Mouse (Mus musculus): ENCODE data around the gene Rassf2. TPM values are rescaled to one million over a fixed set of nuclear protein-coding genes. Genes with fewer than 3 reads are reported as not detected.

The Rassf2 gene
- polyA plus RNA-seq, 1 experiment from 2014 or later: 29.2 TPM

GRCm38 (mm10) chr2:131995742-131996141 is 34.3 kb downstream of the Rassf2 start:
- no peak overlapping the region for H3K4me2 ChIP-seq (replicated peaks)
- WGBS: 90% methylated on average over 12 of the region's 12 CpGs

GRCm38 (mm10) chr2:131994971-131995370 is 35.1 kb downstream of the Rassf2 start:
- H3K27ac ChIP-seq: no peak overlapping the region
- no peaks in the 10 kb centered on the region for H3K27me3 ChIP-seq
- ATAC-seq (ENCODE audit: low FRiP score): no peak
- no peak overlapping the region for H3K9ac ChIP-seq
- H3K4me3 ChIP-seq: no peak overlapping the region
- H3K4me1 ChIP-seq: peaks cover 8% of the 10 kb centered on the region
- no peaks in the 10 kb centered on the region for H3K9me3 ChIP-seq (replicated peaks)
- H3K4me2 ChIP-seq (replicated peaks): no peak overlapping the region
- WGBS: 96% methylated on average over 6 of the region's 6 CpGs
- H3K36me3 ChIP-seq: peaks cover 47% of the 10 kb centered on the region

More at GRCm38 (mm10) chr2:131995742-131996141, 34.3 kb downstream of the Rassf2 start:
- Histone ChIP-seq H3K4me3 (no peak overlapping the region), H3K27me3 (no peaks in the 10 kb centered on the region), H3K4me1 (peaks cover 8% of the 10 kb centered on the region), H3K9me3 (replicated peaks) (no peaks in the 10 kb centered on the region), H3K36me3 (peaks cover 53% of the 10 kb centered on the region), H3K9ac (peak overlapping the region; percentile 27; the same call in 1 of the 2 replicates), H3K27ac (no peak overlapping the region)
- no peak for ATAC-seq (ENCODE audit: low FRiP score)

- no peaks in the 10 kb centered on the region for H3K27me3 ChIP-seq
- 0 out of 2 replicates have a peak overlapping the region, but pooled peaks have one; percentile 5 for H3K4me2 ChIP-seq (replicated peaks)
- peaks cover 39% of the 10 kb centered on the region for H3K36me3 ChIP-seq
- H3K4me3 ChIP-seq: no peak overlapping the region
- no peak overlapping the region for H3K27ac ChIP-seq
- no peak for ATAC-seq (ENCODE audit: low FRiP score)
- H3K9me3 ChIP-seq (replicated peaks): no peaks in the 10 kb centered on the region
- no peak overlapping the region for H3K9ac ChIP-seq
- peaks cover 8% of the 10 kb centered on the region for H3K4me1 ChIP-seq
- WGBS: 42% methylated on average over 14 of the region's 14 CpGs
Observed at GRCm38 (mm10) chr2:131993563-131994088, 36.4 kb downstream of the Rassf2 start.

- 0 out of 2 replicates have a peak overlapping the region, but pooled peaks have one; percentile 5 for H3K4me2 ChIP-seq (replicated peaks)
- H3K27me3 ChIP-seq: no peaks in the 10 kb centered on the region
- WGBS: 75% methylated on average over 4 of the region's 4 CpGs
- peaks cover 37% of the 10 kb centered on the region for H3K36me3 ChIP-seq
- H3K27ac ChIP-seq: no peak overlapping the region
- peaks cover 8% of the 10 kb centered on the region for H3K4me1 ChIP-seq
- H3K9ac ChIP-seq: no peak overlapping the region
- no peak for ATAC-seq (ENCODE audit: low FRiP score)
- H3K4me3 ChIP-seq: no peak overlapping the region
- no peaks in the 10 kb centered on the region for H3K9me3 ChIP-seq (replicated peaks)
Observed at GRCm38 (mm10) chr2:131993151-131993550, 36.9 kb downstream of the Rassf2 start.

GRCm38 (mm10) chr2:131992487-131992886 is 37.6 kb downstream of the Rassf2 start:
- 90% methylated on average over 2 of the region's 2 CpGs for WGBS
- Histone ChIP-seq H3K27ac (no peak overlapping the region), H3K4me1 (peaks cover 8% of the 10 kb centered on the region), H3K27me3 (no peaks in the 10 kb centered on the region), H3K36me3 (peaks cover 30% of the 10 kb centered on the region), H3K9ac (no peak overlapping the region), H3K9me3 (replicated peaks) (no peaks in the 10 kb centered on the region), H3K4me3 (no peak overlapping the region), H3K4me2 (replicated peaks) (no peak overlapping the region)
- no peak for ATAC-seq (ENCODE audit: low FRiP score)

- WGBS: 78% methylated on average over 2 of the region's 2 CpGs
- H3K9me3 ChIP-seq (replicated peaks): no peaks in the 10 kb centered on the region
- no peak overlapping the region for H3K4me2 ChIP-seq (replicated peaks)
- 0 out of 2 replicates have a peak, but pooled peaks cover 3% of the 10 kb centered on the region for H3K36me3 ChIP-seq
- no peak overlapping the region for H3K9ac ChIP-seq
- H3K4me1 ChIP-seq: peaks cover 1% of the 10 kb centered on the region
- H3K27ac ChIP-seq: no peak overlapping the region
- no peak overlapping the region for H3K4me3 ChIP-seq
- no peaks in the 10 kb centered on the region for H3K27me3 ChIP-seq
- no peak for ATAC-seq (ENCODE audit: low FRiP score)
Observed at GRCm38 (mm10) chr2:131988550-131988949, 41.5 kb downstream of the Rassf2 start.

- 45% methylated on average over 3 of the region's 3 CpGs for WGBS
- Histone ChIP-seq H3K4me3 (no peak overlapping the region), H3K4me1 (no peaks in the 10 kb centered on the region), H3K36me3 (0 out of 2 replicates have a peak, but pooled peaks cover 3% of the 10 kb centered on the region), H3K9me3 (replicated peaks) (no peaks in the 10 kb centered on the region), H3K27me3 (no peaks in the 10 kb centered on the region), H3K27ac (no peak overlapping the region), H3K9ac (no peak overlapping the region), H3K4me2 (replicated peaks) (no peak overlapping the region)
- ATAC-seq (ENCODE audit: low FRiP score): no peak
Observed at GRCm38 (mm10) chr2:131987950-131988349, 42.1 kb downstream of the Rassf2 start.

- ATAC-seq (ENCODE audit: low FRiP score): peak; percentile 78
- Histone ChIP-seq H3K27ac (no peak overlapping the region), H3K4me2 (replicated peaks) (no peak overlapping the region), H3K36me3 (no peaks in the 10 kb centered on the region), H3K4me3 (no peak overlapping the region), H3K27me3 (no peaks in the 10 kb centered on the region), H3K4me1 (no peaks in the 10 kb centered on the region), H3K9me3 (replicated peaks) (no peaks in the 10 kb centered on the region), H3K9ac (no peak overlapping the region)
- WGBS: 20% methylated on average over 6 of the region's 6 CpGs
Observed at GRCm38 (mm10) chr2:131982546-131983196, 47.4 kb downstream of the Rassf2 start.

GRCm38 (mm10) chr2:131980866-131981265 is 49.2 kb downstream of the Rassf2 start:
- no peak for ATAC-seq (ENCODE audit: low FRiP score)

GRCm38 (mm10) chr2:131976663-131977062 is 53.4 kb downstream of the Rassf2 start:
- no peak for ATAC-seq (ENCODE audit: low FRiP score)
- Histone ChIP-seq H3K9me3 (replicated peaks) (no peaks in the 10 kb centered on the region), H3K27ac (no peak overlapping the region), H3K4me3 (no peak overlapping the region), H3K4me1 (no peaks in the 10 kb centered on the region), H3K9ac (no peak overlapping the region), H3K36me3 (no peaks in the 10 kb centered on the region), H3K4me2 (replicated peaks) (no peak overlapping the region), H3K27me3 (no peaks in the 10 kb centered on the region)
- 71% methylated on average over 3 of the region's 3 CpGs for whole genome bisulfite sequencing

More at GRCm38 (mm10) chr2:131980866-131981265, 49.2 kb downstream of the Rassf2 start:
- H3K9me3 ChIP-seq (replicated peaks): no peaks in the 10 kb centered on the region
- H3K9ac ChIP-seq: no peak overlapping the region
- no peak overlapping the region for H3K27ac ChIP-seq
- no peaks in the 10 kb centered on the region for H3K36me3 ChIP-seq
- H3K4me2 ChIP-seq (replicated peaks): no peak overlapping the region
- no peaks in the 10 kb centered on the region for H3K4me1 ChIP-seq
- no peak overlapping the region for H3K4me3 ChIP-seq
- WGBS: 52% methylated on average over 9 of the region's 9 CpGs
- no peaks in the 10 kb centered on the region for H3K27me3 ChIP-seq

GRCm38 (mm10) chr2:131971098-131971497 is 59.0 kb downstream of the Rassf2 start:
- H3K27ac ChIP-seq: no peak overlapping the region
- 81% methylated on average over 4 of the region's 4 CpGs for WGBS
- no peaks in the 10 kb centered on the region for H3K27me3 ChIP-seq
- ATAC-seq (ENCODE audit: low FRiP score): no peak
- H3K9me3 ChIP-seq (replicated peaks): no peaks in the 10 kb centered on the region
- no peak overlapping the region for H3K9ac ChIP-seq
- H3K36me3 ChIP-seq: no peaks in the 10 kb centered on the region
- H3K4me2 ChIP-seq (replicated peaks): no peak overlapping the region
- H3K4me3 ChIP-seq: no peak overlapping the region
- H3K4me1 ChIP-seq: no peaks in the 10 kb centered on the region

- Histone ChIP-seq H3K4me2 (replicated peaks) (no peak overlapping the region), H3K4me1 (no peaks in the 10 kb centered on the region), H3K27me3 (no peaks in the 10 kb centered on the region), H3K9ac (no peak overlapping the region), H3K9me3 (replicated peaks) (no peaks in the 10 kb centered on the region), H3K4me3 (no peak overlapping the region), H3K36me3 (no peaks in the 10 kb centered on the region), H3K27ac (no peak overlapping the region)
- WGBS: 93% methylated on average over 2 of the region's 2 CpGs
- no peak for ATAC-seq (ENCODE audit: low FRiP score)
Observed at GRCm38 (mm10) chr2:131970597-131970996, 59.5 kb downstream of the Rassf2 start.

GRCm38 (mm10) chr2:131961671-131962070 is 68.4 kb downstream of the Rassf2 start:
- H3K4me2 ChIP-seq (replicated peaks): no peak overlapping the region
- WGBS: 77% methylated on average over 2 of the region's 2 CpGs
- no peak overlapping the region for H3K4me3 ChIP-seq
- H3K9me3 ChIP-seq (replicated peaks): no peaks in the 10 kb centered on the region
- H3K36me3 ChIP-seq: no peaks in the 10 kb centered on the region
- H3K27me3 ChIP-seq: 0 out of 2 replicates have a peak, but pooled peaks cover 2% of the 10 kb centered on the region
- H3K9ac ChIP-seq: no peak overlapping the region
- no peak for ATAC-seq (ENCODE audit: low FRiP score)
- H3K27ac ChIP-seq: no peak overlapping the region
- H3K4me1 ChIP-seq: no peaks in the 10 kb centered on the region

All from hindbrain, embryonic 12.5 days (tissue).